Mouse (Mus musculus): ENCODE measurements around the gene Asap2. TPM values are rescaled to one million over a fixed set of nuclear protein-coding genes. Genes with fewer than 3 reads are reported as not detected.
A peak's percentile ranks its signal among the peaks of the same experiment; 100 is the strongest.

The Asap2 gene
- polyA plus RNA-seq, 2 experiments: 1.0 to 2.0 TPM

DNA sequence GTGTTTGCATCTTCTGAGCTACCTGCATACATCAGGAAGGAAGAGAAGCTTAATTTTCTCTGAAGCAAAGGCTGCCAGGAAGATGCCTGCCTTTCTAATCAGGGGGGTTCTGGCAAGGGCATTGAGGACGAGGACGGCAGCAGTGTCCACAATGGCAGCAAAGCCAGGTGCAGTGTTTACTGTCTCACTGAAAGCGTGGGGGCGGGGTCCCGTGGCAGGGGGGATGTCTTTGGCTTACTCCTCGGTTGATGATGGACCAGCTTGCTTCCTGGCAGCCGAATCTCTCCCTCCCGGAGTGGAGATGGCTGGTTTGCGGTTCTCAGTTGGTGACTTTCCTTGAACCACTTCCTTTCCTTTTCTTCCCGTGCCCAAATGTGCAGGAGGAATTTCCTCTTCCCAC lies 142.3 kb downstream of the Asap2 start:
- no peaks in the 10 kb centered on the region for H3K9me3 ChIP-seq (ENCODE audit: control insufficient read depth, low read length)
- WGBS (ENCODE audit: insufficient replicate concordance): 10% methylated on average over 10 of the region's 10 CpGs
- no peak overlapping the region for H3K27ac ChIP-seq
- H3K4me1 ChIP-seq (replicated peaks; ENCODE audit: control insufficient read depth in 2 of 2, insufficient read depth in 2 of 2, low read length in 1 of 2): peaks cover 10 to 47% of the 10 kb centered on the region in 2 experiments
- H3K27me3 ChIP-seq (ENCODE audit: control insufficient read depth, insufficient read depth, low read length): no peaks in the 10 kb centered on the region
- no peaks in the 10 kb centered on the region for H3K36me3 ChIP-seq (replicated peaks; ENCODE audit: control insufficient read depth, insufficient read depth, low read depth)
- TF ChIP-seq CTCF (IDR thresholded peaks at IDR 0.05; ENCODE audit: low read depth): no peak
- TF ChIP-seq EP300 (IDR thresholded peaks at IDR 0.05; ENCODE audit: low read depth): no peak
- no peak overlapping the region for H3K4me3 ChIP-seq (ENCODE audit: insufficient read depth in 1 of 2, low read depth in 2 of 2, low read length in 2 of 2)
- H3K4me2 ChIP-seq (ENCODE audit: low read depth): no peak overlapping the region
- DNase-seq (ENCODE audit: low read depth in 3 of 3, low spot score in 3 of 3): no peak
- H3K9ac ChIP-seq (replicated peaks): no peak overlapping the region
- ATAC-seq (ENCODE audit: insufficient read depth): no peak

DNA sequence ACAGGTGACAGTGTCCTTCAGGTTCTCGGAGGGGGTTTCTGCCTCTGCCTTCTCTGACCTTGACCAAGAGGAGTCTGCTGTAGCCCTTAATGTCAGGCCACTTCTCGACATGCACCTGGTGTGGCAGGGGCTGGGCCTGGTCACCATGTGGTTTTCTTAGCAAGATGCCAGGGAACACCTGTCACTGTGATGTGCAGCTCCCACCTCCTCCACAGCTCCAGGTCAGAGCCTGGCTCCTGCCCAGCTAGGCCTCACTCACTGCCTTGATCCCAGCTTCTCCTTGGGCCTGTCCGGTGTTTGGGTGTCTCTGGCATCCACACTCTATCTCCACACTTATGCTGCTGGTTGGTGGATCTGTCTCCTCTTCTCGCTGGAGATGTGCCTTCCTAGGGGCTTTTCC lies 142.8 kb downstream of the Asap2 start:
- no peak for TF ChIP-seq CTCF (IDR thresholded peaks at IDR 0.05; ENCODE audit: low read depth)
- TF ChIP-seq EP300 (IDR thresholded peaks at IDR 0.05; ENCODE audit: low read depth): no peak
- H3K4me2 ChIP-seq (ENCODE audit: low read depth): no peak overlapping the region
- H3K9me3 ChIP-seq (ENCODE audit: control insufficient read depth, low read length): no peaks in the 10 kb centered on the region
- H3K4me1 ChIP-seq (replicated peaks; ENCODE audit: control insufficient read depth in 2 of 2, insufficient read depth in 2 of 2, low read length in 1 of 2): peaks cover 10 to 47% of the 10 kb centered on the region in 2 experiments
- 53% methylated on average over 4 of the region's 4 CpGs for WGBS (ENCODE audit: insufficient replicate concordance)
- H3K27me3 ChIP-seq (ENCODE audit: control insufficient read depth, insufficient read depth, low read length): no peaks in the 10 kb centered on the region
- no peak for DNase-seq (ENCODE audit: low read depth in 3 of 3, low spot score in 3 of 3)
- no peak for ATAC-seq (ENCODE audit: insufficient read depth)
- no peak overlapping the region for H3K9ac ChIP-seq (replicated peaks)
- H3K4me3 ChIP-seq (ENCODE audit: insufficient read depth in 1 of 2, low read depth in 2 of 2, low read length in 2 of 2): no peak overlapping the region
- H3K36me3 ChIP-seq (replicated peaks; ENCODE audit: control insufficient read depth, insufficient read depth, low read depth): no peaks in the 10 kb centered on the region
- no peak overlapping the region for H3K27ac ChIP-seq

GRCm38 (mm10) chr12:21133972-21134859 lies 144.0 kb downstream of the Asap2 start:
- H3K27ac ChIP-seq: no peak overlapping the region
- ATAC-seq (ENCODE audit: insufficient read depth) (no peak), DNase-seq (ENCODE audit: low read depth in 3 of 3, low spot score in 3 of 3) (no peak)
- H3K9ac ChIP-seq (replicated peaks): no peak overlapping the region
- no peaks in the 10 kb centered on the region for H3K9me3 ChIP-seq (ENCODE audit: control insufficient read depth, low read length)
- H3K4me2 ChIP-seq (ENCODE audit: low read depth): no peak overlapping the region
- no peaks in the 10 kb centered on the region for H3K36me3 ChIP-seq (replicated peaks; ENCODE audit: control insufficient read depth, insufficient read depth, low read depth)
- no peaks in the 10 kb centered on the region for H3K27me3 ChIP-seq (ENCODE audit: control insufficient read depth, insufficient read depth, low read length)
- TF ChIP-seq EP300 (IDR thresholded peaks at IDR 0.05; ENCODE audit: low read depth) (no peak), CTCF (IDR thresholded peaks at IDR 0.05; ENCODE audit: low read depth) (peak; percentile 49)
- H3K4me3 ChIP-seq (ENCODE audit: insufficient read depth in 1 of 2, low read depth in 2 of 2, low read length in 2 of 2): no peak overlapping the region
- H3K4me1 ChIP-seq (replicated peaks; ENCODE audit: control insufficient read depth in 2 of 2, insufficient read depth in 2 of 2, low read length in 1 of 2): peaks cover 10 to 40% of the 10 kb centered on the region in 2 experiments
- 40% methylated on average over 17 of the region's 17 CpGs for WGBS (ENCODE audit: insufficient replicate concordance)

DNA sequence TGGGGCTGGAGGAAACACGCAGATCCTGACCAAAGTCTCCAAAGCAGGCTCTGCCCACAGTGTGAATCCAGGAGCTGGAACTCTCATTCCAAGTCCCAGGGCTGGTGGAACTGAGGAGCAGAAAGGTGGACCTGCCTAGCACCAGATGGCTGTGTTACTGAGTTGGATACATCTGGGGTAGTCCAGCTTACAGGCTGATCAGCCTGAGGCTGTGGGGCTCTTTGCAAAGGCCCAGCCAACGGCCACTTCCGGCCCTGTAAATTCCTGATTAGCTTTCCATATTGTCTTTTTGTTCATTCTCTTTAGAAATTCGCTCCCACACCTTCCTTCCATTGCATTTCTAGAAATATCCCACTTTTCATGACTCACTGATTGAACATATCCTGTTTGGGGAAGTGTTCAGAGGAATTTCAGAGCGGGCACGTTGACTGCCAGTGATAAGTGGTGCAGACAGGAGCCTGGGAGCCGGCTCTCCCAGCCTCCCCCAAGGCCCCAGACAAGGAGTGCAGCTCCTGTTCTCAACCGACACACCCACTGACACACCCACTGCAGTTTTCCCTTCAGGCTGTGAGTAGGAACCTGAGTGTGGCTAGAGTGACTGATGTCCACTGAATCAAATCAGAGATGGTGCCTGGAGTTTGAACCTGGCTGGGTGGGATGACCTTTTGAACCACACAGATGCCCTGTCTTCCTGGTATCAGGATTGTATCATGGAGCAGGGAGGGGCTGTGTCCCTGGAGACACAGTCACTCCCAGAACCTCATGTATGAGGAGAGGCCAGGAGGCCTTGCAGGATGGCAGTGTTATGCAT lies 145.6 kb downstream of the Asap2 start:
- H3K9ac ChIP-seq (replicated peaks): no peak overlapping the region
- WGBS (ENCODE audit: insufficient replicate concordance): 16% methylated on average over 8 of the region's 8 CpGs
- no peaks in the 10 kb centered on the region for H3K27me3 ChIP-seq (ENCODE audit: control insufficient read depth, insufficient read depth, low read length)
- TF ChIP-seq CTCF (IDR thresholded peaks at IDR 0.05; ENCODE audit: low read depth) (no peak), EP300 (IDR thresholded peaks at IDR 0.05; ENCODE audit: low read depth) (no peak)
- no peaks in the 10 kb centered on the region for H3K36me3 ChIP-seq (replicated peaks; ENCODE audit: control insufficient read depth, insufficient read depth, low read depth)
- peaks cover 13 to 40% of the 10 kb centered on the region in 2 experiments for H3K4me1 ChIP-seq (replicated peaks; ENCODE audit: control insufficient read depth in 2 of 2, insufficient read depth in 2 of 2, low read length in 1 of 2)
- DNase-seq (ENCODE audit: low read depth in 3 of 3, low spot score in 3 of 3) (no peak), ATAC-seq (ENCODE audit: insufficient read depth) (peak; percentile 49; the same call in 1 of the 2 replicates)
- H3K4me2 ChIP-seq (ENCODE audit: low read depth): no peak overlapping the region
- no peak overlapping the region for H3K4me3 ChIP-seq (ENCODE audit: insufficient read depth in 1 of 2, low read depth in 2 of 2, low read length in 2 of 2)
- no peak overlapping the region for H3K27ac ChIP-seq
- H3K9me3 ChIP-seq (ENCODE audit: control insufficient read depth, low read length): no peaks in the 10 kb centered on the region

- Histone ChIP-seq H3K4me1 (replicated peaks; ENCODE audit: control insufficient read depth in 2 of 2, insufficient read depth in 2 of 2, low read length in 1 of 2) (peaks cover 13 to 41% of the 10 kb centered on the region in 2 experiments), H3K27me3 (ENCODE audit: control insufficient read depth, insufficient read depth, low read length) (no peaks in the 10 kb centered on the region), H3K4me2 (ENCODE audit: low read depth) (no peak overlapping the region), H3K9me3 (ENCODE audit: control insufficient read depth, low read length) (no peaks in the 10 kb centered on the region), H3K27ac (no peak overlapping the region), H3K9ac (replicated peaks) (no peak overlapping the region), H3K36me3 (replicated peaks; ENCODE audit: control insufficient read depth, insufficient read depth, low read depth) (no peaks in the 10 kb centered on the region), H3K4me3 (ENCODE audit: insufficient read depth in 1 of 2, low read depth in 2 of 2, low read length in 2 of 2) (no peak overlapping the region)
- ATAC-seq (ENCODE audit: insufficient read depth): no peak
- 62% methylated on average over 2 of the region's 2 CpGs for WGBS (ENCODE audit: insufficient replicate concordance)
- no peak for DNase-seq (ENCODE audit: low read depth in 3 of 3, low spot score in 3 of 3)
- TF ChIP-seq CTCF (IDR thresholded peaks at IDR 0.05; ENCODE audit: low read depth) (no peak), EP300 (IDR thresholded peaks at IDR 0.05; ENCODE audit: low read depth) (no peak)
These were observed 146.1 kb downstream of the Asap2 start for GRCm38 (mm10) chr12:21136462-21136751.
